Mouse (Mus musculus): ENCODE results near the gene Pdpr.

- TF ChIP-seq CTCF (IDR thresholded peaks at IDR 0.05; ENCODE audit: low read depth, low read length) (no peak), POLR2A (IDR thresholded peaks at IDR 0.05; ENCODE audit: borderline replicate concordance, low read depth, low read length) (no peak)
Observed at GRCm38 (mm10) chr8:111155721-111156436, 61.4 kb downstream of the Pdpr start.
